Mouse (Mus musculus) layer of hippocampus, adult 2 months (tissue): ENCODE measurements at regions not wholly inside any gene's neighbourhood (a gene's known extent, or its start where the extent isn't known, plus 50 kb on each side); places are given as distances from the start of the nearest gene placed in this dataset.

Experiments used
- DNase-seq, 2 experiments: peaks; one replicate each; pipeline ENCODE4 v3.0.0; 2022; ENCODE audit warnings: low spot score in 2 of 2
- H3K27ac ChIP-seq: fragments of 200-600 bp; 2 replicates; pipeline ENCODE4 v1.8.1; 2022
- H3K4me3 ChIP-seq: fragments of 200-600 bp; 2 replicates; pipeline ENCODE4 v1.8.1; 2022; ENCODE audit warnings: mild to moderate bottlenecking
- CTCF ChIP-seq: fragments of 200-600 bp; conservative IDR thresholded peaks from 2 replicates; pipeline ENCODE4 v1.8.1; 2022; ENCODE audit warnings: antibody characterized with exemption, mild to moderate bottlenecking, moderate library complexity

DNA sequence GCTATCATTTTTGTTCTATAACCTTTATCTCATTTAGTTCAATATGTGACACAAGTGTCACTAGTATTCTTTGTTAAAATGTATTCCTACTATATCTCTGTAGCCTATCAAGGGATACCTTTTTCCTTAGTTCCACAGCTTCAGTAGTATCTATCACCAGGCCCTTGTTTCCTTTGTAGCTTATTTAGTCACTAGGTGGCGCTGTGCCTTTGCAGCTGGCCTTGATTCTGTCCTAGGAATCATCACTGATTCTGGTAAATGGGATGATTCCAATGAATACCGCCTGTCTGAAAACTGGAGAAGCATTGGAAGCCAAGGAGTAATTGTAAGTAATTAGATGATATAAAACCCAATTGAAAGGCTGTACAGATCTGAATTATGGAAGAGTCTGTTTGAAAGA lies 139.3 kb downstream of the Dcaf12l2 start:
- DNase-seq, result peak; percentile 4 to 17
- Histone ChIP-seq H3K4me3 (no peak overlapping the region), H3K27ac (no peak overlapping the region)
- peak; percentile 75 for TF ChIP-seq CTCF
